Mouse (Mus musculus): ENCODE data around the gene Shank2.

Shank2 gene

DNA sequence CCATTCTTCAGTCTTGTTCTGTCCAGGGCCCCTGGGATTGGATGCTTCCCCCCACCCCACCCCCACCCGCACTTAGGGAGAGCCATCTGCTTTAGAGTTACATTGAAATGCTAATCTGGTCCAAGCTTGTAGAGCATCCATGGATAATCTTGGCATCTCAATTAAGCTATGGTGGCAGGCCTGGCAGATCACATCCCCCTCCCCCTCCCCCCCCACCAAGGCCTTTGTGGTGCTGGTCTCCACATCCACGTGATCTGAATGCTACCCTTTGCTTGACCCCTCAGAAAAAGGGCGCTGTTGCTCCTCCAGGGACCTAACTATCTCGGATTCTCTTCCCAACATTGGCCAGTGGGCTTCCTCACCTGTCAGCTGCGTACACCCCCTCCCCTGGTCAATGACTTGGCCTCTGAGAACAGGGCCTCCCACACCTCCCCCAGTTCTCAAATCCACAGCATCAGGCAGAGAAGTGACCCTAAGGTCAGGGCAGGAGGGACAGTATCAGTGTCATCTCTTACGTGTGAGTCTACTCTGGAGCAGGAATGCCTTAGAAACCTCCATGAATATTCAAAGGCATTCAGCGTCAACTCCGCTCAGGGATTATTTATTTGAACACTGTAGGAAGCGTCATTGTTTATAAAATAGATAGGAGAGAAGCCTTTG, 104.8 kb downstream of the Shank2 start:
- no peak for DNase-seq (ENCODE audit: low spot score)

DNA sequence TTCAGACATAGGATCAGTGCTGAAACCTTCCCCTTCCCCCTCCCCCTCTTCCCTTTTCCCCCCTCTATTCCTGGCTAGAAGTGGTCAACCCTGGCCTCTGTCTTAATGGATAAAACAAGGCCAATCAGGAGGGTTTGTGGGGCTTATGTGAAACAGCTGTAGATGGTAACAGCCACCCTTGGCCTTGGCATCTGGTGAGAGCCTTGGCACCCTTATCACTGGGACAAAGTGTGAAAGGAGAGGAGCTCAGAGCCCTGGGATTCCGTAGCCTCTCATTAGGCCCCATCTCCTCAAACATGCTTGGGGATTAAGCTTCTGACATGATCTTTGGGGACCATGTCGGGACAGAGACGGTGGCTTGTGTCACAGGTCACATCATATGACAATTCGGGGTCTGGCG, 106.4 kb downstream of the Shank2 start:
- DNase-seq (ENCODE audit: low spot score) = no peak

DNA sequence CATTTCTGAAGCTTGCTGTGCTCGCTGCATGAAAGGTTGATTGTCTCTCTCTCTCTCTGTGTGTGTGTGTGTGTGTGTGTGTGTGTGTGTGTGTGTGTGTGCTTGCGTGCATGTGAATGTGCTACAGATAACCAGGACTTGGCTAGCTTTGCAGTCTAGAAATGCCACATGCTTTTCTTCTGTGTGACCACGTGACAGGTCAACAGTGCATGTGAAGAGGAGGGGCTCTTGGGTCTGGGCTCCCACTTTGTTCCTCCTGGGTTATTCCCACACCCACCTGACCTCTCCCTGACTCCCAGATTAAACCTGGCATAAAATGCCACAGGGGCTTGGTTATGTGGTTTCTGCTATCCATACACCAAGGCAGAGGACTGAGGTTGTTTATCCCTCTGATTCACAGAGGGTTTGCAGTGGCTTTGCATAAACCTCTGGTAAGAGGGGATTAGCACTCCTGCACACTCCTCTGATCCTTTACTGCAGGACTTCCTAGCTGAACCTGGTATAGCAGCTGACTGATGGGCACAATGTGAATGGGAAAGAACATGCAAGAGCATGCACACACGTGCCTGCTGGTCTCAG, 109.4 kb downstream of the Shank2 start:
- DNase-seq (ENCODE audit: low spot score) = no peak

DNA sequence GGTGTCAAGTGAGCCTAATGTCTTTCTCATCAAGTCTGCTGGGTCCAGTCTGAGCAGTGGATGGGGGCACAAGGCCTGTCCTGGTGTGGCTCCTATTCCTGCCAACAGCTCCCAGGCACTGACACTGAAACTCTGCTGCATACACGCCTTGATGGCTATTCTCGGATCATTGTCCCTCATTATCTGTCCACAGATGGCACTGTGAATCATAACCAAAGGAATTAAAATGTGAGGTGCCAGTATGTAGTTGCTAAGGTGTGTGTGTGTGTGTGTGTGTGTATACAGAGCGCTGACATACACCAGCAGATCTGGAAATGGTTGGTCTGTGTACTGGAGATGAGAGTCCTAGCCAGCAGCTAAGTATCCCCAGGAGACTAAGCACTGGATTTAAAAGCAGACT, 110.3 kb downstream of the Shank2 start:
- DNase-seq (ENCODE audit: low spot score) = no peak

DNA sequence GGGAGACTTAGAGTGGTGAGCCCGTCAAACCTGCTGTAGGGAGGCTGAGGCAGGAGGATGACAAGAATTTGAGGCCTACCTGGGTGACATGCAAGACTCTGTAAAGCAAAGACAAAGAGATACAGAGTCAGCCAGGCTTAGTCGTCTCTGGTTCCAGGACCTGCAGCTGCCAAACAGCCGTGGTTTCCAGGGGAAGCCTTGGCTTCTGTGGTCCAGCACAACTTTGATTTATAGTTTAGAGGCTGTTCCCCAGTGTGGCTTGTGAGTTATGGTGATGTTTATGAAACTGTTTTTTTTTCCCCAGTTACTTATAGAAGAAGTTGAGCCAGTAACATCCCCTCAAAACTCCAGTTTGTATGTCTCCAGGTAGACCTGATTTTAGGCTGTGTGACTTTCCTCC, 112.5 kb downstream of the Shank2 start:
- DNase-seq (ENCODE audit: low spot score) = no peak

DNA sequence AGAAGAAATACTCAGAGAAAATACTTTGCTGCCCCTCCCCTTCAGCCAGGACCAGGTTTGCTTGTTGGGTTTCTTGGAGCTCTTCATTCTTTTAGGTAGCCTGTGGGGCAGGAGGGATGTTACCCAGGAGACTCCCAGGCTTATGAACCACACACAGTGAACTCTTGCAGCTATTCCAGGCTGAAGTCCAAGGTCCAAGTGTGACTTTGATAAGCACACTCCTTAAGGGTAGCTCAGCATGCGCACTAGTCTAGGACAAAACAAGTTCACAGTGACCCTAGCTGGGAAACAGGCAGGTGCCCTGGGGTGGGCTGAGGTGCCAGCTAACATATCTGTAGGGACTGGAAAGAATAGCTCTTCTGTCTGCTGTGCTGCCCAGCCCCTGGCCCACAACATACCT, 117.8 kb downstream of the Shank2 start:
- no peak for DNase-seq (ENCODE audit: low spot score)

DNA sequence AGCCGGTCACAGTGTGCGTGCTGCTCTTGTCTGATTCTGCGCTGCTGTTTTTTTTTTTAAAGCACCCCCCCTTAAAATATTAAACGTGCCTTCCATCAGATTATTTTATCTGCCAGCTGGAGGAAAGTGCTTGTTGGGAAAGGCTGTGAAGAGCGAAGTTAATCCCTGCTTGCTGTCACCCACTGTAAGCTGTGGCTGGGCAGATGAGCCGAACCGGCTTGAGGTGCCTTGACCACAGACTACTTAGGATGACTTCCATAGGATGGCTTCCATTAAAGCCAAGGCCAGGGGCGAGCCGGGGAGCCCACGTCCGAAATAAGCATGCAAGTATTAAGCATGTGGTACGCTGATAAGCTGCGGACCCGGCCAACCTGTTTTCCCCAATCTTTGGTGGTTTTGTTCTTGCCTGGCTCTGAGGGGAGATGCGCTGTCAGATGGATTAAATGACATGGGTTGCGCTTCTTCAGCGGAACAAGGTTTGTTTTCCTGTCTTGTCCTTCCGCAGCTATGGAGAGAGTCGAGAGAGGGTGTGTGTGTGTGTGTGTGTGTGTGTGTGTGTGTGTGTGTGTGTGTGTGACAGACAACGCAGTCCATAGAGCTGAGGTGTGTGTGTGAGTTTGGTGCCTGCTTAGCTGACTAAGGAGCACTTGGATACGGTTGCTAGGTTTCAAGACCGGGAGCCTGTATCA, 131.1 kb downstream of the Shank2 start:
- no peak for DNase-seq (ENCODE audit: low spot score)

DNA sequence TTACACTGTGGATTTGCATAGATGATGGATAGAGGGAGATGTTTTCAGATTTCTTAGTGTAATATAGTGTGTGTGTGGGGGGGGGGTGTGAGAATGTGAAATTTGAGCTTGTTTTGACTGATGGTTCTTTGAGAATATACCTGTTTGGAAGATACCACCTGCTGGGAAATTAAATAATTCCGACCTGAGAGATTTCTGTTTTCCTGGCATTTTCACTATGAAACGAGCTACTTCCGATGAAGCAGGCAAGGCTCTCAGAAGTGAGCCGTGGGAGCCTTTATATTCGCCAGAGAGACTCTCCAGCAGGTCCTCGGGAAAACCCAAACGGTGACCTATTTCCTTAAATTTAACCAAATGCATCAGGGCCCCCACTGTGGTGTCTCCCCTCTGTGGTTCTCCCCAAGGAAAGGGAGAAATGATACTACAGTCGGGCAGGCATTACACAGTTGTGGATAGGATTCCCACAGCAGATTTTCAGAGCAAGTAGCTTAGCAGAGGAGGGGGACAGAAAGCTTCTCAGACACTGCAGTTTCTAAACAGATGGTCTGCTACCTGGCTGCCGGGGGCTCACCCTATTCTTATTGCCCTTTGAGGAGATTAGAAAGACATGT, 131.8 kb downstream of the Shank2 start:
- DNase-seq (ENCODE audit: low spot score) = no peak

DNA sequence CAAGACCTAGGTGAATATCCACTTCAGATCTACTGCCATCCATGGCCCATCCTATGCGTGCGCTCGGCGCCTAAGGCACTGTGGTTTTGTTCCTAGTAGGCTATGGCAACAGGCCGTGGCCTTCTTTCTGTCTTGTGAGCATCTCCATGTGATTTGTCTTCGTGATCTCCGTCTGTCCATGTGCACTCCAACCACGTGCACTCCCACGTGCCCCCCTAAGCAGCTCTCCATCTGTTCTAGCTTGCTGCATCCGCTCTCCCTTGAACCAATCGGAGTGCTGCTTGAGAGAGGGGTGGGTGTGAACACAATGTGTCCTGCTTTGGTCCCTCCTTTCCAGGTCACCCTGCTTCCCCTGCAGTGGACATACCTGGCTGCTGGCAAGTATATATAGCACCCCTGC, 133.0 kb downstream of the Shank2 start:
- no peak for DNase-seq (ENCODE audit: low spot score)

DNA sequence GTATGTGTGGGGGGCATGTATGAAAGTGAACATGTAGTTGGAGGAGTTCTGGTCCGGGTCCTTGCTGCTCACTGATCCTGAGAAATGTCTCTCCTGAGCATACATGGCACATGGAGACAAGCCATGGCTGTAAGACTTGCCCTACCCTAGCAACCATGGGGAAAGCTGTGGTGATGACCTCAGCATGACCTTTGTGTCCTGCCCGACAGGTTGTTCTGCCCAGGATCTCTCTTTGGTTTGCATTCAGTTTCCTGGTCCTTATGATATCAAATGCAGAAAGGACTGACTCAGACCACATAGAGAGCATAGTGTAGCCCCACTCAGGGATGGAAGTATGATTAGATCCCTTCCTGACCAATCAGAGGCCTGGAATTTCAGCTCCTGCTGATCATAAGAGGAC, 136.1 kb downstream of the Shank2 start:
- DNase-seq (ENCODE audit: low spot score) = no peak

DNA sequence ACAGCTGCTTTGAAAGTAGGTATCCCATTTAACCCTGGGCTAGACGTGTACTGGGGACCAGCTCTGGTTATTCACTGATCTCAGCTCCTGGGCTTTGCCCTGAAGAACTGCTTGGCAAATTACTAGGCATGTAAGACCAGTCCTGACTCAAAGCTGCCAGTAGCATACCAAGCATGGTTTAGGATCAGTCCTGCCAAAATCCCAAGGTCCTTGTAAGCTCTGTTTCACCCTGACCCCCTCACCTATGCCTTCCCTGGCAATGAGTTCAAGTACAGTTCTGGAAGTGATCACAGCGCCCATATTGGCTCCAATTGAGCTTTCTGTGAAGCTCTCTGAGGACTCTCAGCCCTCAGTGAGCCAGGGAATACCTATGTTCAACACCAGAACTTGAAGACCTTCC, 136.7 kb downstream of the Shank2 start:
- no peak for DNase-seq (ENCODE audit: low spot score)

DNA sequence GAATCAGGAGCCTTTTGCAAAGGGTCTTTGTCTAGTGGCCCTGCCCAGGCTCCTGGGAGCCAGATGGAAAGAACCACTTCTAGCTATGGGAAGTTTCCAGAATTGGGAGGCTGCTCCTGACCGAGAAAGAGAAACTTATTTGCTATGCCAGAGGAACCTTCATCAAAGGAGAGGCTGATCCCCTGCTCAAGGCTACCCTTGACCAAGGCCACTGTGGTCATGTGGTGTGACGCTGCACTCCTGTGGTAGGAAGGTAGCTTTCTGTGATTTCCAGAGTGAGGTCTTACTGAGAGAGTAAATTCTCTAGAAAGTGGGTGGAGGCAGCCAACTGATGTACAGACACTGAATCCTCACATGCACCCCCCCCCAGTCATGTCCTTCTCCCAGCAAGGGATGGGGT, 138.0 kb downstream of the Shank2 start:
- no peak for DNase-seq (ENCODE audit: low spot score)

DNA sequence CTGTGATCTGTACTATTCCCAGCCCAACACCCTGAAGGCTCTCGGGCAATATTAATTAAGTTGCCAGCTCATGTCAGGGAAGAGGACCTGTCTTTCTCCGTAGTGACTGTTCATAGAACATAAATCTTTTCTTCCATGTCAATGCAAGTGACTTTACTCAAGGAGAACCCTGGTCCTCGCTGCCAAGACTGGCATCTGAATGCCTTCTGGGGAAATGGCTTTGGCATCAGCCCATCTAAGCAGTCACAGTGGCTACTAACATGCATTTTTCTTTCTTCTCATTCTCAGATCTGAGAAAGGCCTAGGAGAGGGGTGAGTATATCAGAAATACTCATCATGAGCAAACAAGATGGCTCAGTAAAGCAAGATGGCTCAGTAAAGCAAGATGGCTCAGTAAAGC, 138.7 kb downstream of the Shank2 start:
- DNase-seq (ENCODE audit: low spot score) = no peak

DNA sequence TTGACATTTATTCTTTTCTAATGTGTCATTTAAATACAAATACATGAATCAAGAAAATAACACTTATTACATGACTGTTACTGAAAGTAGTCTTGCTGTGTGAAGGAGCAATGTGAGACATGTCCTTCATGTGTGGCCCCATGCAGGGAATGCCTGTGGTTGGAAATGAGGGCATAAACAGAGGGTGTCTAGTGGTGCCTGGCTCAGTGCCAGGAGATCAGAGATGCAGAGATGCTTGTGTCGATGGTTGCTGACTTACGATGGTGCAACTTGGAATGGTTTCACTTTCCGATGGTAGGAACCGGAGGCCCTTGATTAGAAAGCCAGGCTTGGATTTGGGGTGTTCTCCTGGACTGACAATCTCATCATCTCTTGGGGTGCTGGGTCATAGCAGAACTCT, 140.3 kb downstream of the Shank2 start:
- no peak for DNase-seq (ENCODE audit: low spot score)

DNA sequence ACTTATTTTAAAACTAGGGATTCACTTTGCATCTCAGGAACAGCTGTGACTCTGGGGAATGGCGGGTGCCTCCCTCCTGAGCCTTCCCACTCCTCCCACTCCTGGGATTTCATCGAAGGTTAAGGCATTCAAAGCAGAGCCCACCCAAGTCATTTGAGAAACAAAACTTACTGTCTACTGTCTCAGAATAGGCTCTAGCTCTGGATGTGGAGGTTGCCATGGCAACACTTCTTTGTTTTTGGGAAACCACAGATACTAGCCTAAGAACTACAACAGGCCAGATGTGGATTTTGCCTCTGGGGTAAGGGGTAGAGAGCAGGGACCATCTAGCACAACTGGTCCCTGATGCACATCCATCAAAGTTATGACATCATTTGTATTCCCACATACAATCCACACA, 142.2 kb downstream of the Shank2 start:
- no peak for DNase-seq (ENCODE audit: low spot score)

DNA sequence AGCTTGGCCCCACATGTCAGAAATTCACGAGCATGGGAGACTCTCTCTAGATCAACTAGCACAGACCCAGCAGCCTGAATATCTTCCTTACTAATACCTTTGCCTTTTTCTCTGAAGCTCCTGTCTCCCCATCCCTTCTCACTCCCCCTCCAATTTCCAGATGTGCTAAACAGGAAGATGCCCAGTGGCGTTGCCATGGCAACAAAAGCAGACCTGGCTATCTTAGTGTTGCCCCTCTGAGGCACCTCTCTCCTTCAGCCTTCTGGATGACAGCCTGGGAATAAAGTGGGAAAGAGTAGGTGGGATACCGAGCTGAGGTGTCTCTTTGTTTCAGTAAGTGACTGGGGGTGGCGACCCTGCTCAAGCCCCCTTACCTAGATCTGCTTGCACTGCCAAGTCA, 146.4 kb downstream of the Shank2 start:
- DNase-seq (ENCODE audit: low spot score) = no peak

DNA sequence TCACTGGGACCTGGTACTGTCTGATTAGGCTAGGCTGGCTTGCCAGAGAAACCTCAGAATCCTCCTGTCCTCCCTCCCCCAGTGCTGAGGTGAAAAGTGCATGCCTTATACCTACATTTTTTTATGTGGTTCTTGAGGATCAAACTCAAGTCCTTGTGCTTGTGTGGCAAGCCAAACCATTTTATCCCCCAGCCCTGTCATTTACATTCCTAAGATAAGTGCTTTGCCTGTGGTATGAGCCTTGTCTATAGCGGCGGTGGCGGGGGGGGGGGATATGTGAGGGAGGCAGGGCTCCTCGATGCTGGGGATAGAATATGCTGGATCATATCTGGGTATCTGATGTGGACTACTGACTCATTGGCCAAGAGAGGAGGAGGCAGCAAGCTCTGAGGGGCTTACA, 151.4 kb downstream of the Shank2 start:
- DNase-seq (ENCODE audit: low spot score) = no peak

DNA sequence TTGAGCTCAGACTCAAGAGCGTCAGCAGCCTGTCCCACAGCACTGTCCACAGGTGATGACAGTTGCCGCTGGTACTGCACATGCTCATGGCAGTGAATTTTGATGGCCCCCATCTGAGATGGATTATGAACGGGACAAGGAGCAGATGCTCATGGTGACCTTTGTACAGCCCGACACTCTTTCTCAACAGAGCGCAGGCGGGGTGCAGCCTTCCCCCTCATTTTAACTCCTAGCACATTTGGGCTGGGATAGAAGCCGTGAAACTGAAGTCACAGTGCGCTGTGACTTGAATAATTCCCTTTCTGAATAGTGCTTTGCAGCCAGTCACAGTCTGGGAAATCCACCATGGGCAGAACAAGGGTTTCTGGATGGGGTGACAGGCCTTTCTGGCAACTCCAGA, 152.0 kb downstream of the Shank2 start:
- no peak for DNase-seq (ENCODE audit: low spot score)

DNA sequence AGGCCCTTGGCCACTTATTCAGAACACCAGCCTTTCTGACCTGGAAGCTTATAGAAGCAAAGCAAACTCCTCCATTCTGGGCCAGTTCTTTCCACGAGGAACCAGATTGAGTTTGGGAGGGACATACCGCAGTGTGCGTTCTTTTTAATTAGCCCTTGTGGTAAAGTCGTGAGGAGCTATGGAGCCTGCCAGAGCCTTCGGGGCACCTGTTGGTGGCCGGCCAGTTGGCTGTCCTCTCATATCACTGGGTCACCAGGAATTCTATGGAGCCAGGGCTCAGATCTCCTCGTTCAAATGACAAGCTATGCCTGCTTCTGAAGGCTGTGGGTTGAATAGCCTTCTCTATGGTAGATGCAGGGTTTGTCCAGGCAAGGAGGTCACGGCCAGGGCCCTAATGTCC, 156.2 kb downstream of the Shank2 start:
- DNase-seq (ENCODE audit: low spot score) = no peak

DNA sequence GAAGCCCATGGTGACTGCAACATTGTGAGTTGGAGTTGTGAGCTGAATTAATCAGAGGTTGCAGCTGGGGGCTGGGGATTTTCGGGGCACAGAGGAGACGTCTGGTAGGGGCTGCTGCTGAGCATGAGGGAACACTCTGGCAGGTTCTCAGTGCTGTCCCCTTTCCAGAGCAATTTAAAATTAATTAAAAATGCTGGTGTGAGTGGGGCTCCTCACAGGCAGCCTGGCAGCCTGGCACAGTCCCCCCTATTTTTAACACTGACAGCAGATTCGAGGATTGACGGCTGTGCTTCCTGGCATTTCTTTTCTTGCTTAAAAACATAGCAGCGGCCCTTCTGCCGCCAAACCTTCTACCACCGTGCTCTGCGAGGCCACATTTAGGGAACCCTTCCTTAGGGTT, 157.8 kb downstream of the Shank2 start:
- no peak for DNase-seq (ENCODE audit: low spot score)

DNA sequence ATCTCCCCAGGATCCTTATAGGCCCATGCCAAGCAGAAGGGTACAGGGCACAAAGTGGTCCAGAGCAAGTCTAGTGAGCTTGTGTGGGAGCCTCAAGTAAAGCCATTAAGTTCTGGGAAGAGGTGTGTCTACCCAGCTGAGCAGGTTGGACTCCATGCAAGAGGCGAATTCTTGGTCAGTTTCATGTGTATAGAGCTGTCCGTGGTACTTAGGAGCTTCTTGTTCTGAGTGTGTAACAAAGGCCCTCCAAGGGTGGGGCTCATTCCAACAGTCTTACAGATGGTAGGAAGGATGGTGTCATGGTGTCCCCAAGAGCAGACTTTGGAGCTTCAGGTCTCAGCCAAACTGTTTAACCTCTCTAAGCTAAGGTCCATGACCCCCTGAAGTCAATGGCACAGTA, 158.3 kb downstream of the Shank2 start:
- no peak for DNase-seq (ENCODE audit: low spot score)

DNA sequence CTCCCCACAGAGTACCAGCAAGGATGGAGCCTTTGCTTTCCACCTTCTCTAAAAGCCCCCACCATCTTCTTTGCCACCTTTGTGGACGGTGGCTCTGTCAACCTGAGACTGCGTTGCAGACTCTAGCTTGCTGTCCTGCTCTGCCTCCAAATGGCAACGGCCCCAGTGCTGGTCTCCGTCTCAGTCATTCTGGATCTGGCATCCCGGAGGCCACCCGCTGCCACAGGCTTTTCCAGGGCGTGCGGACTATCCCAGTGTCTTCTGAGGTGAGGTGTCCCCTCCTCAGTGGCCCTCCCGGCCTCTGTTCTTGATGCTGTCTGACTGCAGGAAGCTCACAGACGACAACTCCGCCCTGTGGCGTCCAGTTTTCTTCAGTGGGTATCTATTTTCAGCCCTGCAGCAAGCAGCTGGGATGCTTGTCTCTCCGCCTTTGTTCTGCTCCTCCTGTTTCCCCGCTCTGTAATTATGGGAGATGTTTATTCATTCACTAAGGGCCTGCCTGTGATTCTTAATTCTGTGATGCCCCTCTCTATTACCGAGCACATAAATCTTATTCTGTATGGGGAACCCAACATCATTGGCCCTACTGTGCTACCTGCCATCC, 159.0 kb downstream of the Shank2 start:
- no peak for DNase-seq (ENCODE audit: low spot score)

DNA sequence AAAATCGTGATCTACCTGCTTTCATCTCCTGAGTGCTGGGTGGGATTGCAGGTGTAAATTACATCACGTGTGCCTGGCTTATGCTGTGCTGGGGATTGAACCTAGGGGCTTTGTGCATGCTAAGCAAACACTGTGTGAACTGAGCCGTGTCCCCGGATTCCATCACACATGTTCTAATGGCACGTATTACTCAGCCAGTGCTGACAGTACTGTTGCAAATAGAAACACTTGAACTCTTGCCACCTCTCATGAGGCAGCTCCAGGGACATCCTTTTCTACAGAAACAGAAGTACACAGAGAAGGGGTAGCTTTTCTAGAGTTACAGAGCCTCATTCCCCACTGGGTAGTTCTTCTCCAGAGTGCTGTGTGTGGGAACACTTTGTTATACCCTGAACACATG, 168.5 kb downstream of the Shank2 start:
- DNase-seq (ENCODE audit: low spot score) = no peak
